Comparison of ENCODE assay signal across 8 mouse cellular contexts in the genomic region with DNA sequence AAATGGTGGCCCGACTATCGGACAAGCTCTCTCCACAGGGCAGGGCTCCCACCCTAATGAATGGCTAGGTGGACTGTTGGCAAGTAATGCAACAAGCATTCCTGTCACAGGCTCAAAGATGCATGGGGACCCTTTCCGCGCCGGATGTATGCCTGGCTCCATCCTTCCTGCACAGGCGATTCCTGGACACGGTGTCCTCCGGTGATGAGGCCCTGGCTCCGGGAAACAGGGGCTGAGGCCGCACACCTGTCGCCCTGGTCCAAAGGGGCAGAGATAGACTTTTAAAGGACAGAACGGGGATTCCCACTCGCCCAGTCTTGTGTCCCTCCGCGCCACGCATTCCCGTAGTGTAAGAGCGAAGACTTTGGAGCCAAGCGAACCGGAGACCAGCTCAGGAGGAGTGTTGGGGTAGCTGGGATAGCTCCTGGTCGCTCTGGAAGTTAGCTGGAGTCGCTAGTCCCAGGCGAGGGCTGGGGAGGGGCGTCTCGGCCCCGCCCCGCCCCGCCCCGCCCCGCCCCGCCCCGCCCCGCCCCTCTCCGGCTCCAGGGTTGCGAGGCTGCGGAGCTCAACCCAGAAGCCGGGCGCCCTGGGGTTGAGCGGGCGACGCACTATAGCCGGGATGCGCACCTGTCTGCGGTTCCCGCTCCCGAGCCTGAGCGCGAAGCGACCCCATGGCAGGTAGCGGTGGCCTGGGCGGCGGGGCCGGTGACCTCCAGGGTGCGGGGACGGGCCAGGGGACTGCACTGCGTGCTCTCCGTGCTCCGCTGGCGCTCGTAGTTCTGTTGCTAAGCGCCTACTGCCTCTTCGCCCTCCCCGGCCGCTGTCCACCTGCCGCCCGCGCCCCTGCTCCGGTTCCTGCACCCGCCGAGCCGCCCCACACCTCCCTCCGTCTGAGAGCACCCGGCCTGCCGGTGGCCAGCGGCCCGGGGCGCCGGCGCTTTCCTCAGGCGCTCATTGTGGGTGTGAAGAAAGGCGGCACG. TPM values are rescaled to one million over a fixed set of nuclear protein-coding genes. Genes with fewer than 3 reads are reported as not detected.
DNase-seq lines count a peak whose midpoint lies in the region; ATAC-seq and TF ChIP-seq lines count a peak whose summit lies in the region.

Hs3st6 (plus strand) TSS at position 574 of the 980 bp plus-strand sequence.

- H3K4me2 ChIP-seq in heart, embryonic 15.5 days = peak within 1 kb of the TSS; percentile 98
- peak within 1 kb of the TSS; percentile 75 for H3K4me2 ChIP-seq in liver, embryonic 12.5 days

- H3K27ac ChIP-seq in heart, embryonic 15.5 days = no peak within 1 kb of the TSS
- peak within 1 kb of the TSS; percentile 57 for H3K27ac ChIP-seq in hindbrain, embryonic 10.5 days
- no peak within 1 kb of the TSS for H3K27ac ChIP-seq in liver, embryonic 12.5 days
- no peak within 1 kb of the TSS for H3K27ac ChIP-seq in small intestine, adult 2 months (ENCODE audit: insufficient read depth, low read depth, low read length)

- H3K4me1 ChIP-seq in heart, embryonic 15.5 days (replicated peaks) = peaks cover 20% of the 10 kb centered on the region
- H3K4me1 ChIP-seq in hindbrain, embryonic 10.5 days (replicated peaks) = peaks cover 23% of the 10 kb centered on the region
- peaks cover 16% of the 10 kb centered on the region for H3K4me1 ChIP-seq in liver, embryonic 12.5 days
- H3K4me1 ChIP-seq in small intestine, adult 2 months (ENCODE audit: control insufficient read depth, insufficient read depth, insufficient read length, low read length) = peaks cover 7% of the 10 kb centered on the region

- no peak for TF ChIP-seq POLR2A in small intestine, adult 2 months (IDR thresholded peaks at IDR 0.05; ENCODE audit: low read depth, low read length)

- H3K27me3 ChIP-seq in heart, embryonic 15.5 days = peaks cover 61% of the 10 kb centered on the region
- H3K27me3 ChIP-seq in hindbrain, embryonic 10.5 days (ENCODE audit: insufficient read depth, poor library complexity, severe bottlenecking) = peaks cover 89% of the 10 kb centered on the region
- peaks cover 93% of the 10 kb centered on the region for H3K27me3 ChIP-seq in liver, embryonic 12.5 days (replicated peaks)
- peaks cover 44% of the 10 kb centered on the region for H3K27me3 ChIP-seq in small intestine, adult 2 months (ENCODE audit: control insufficient read depth, insufficient read depth, low read length)

- H3K36me3 ChIP-seq in heart, embryonic 15.5 days = no peaks in the 10 kb centered on the region
- no peaks in the 10 kb centered on the region for H3K36me3 ChIP-seq in hindbrain, embryonic 10.5 days
- H3K36me3 ChIP-seq in liver, embryonic 12.5 days = no peaks in the 10 kb centered on the region
- H3K36me3 ChIP-seq in small intestine, adult 2 months (ENCODE audit: control insufficient read depth, insufficient read depth, low read length) = no peaks in the 10 kb centered on the region

- TF ChIP-seq CTCF in small intestine, adult 2 months (IDR thresholded peaks at IDR 0.05; ENCODE audit: extremely low read depth, insufficient read length, insufficient replicate concordance, low read depth, low read length) = no peak

- WGBS in heart, embryonic 15.5 days = 2% methylated on average over 45 of the region's 82 CpGs
- WGBS in hindbrain, embryonic 10.5 days = under 1% methylated on average over 81 of the region's 82 CpGs
- 1% methylated on average over 75 of the region's 82 CpGs for WGBS in liver, embryonic 12.5 days (ENCODE audit: insufficient replicate concordance)
- WGBS in small intestine, adult 2 months = under 1% methylated on average over 77 of the region's 82 CpGs

- H3K9me3 ChIP-seq in heart, embryonic 15.5 days (replicated peaks) = no peaks in the 10 kb centered on the region
- no peaks in the 10 kb centered on the region for H3K9me3 ChIP-seq in hindbrain, embryonic 10.5 days
- H3K9me3 ChIP-seq in liver, embryonic 12.5 days (replicated peaks) = no peaks in the 10 kb centered on the region

- H3K9ac ChIP-seq in heart, embryonic 15.5 days = peak within 1 kb of the TSS; percentile 47
- H3K9ac ChIP-seq in liver, embryonic 12.5 days = 0 out of 2 replicates have a peak within 1 kb of the TSS, but pooled peaks have one; percentile 23

- H3K4me3 ChIP-seq in heart, embryonic 15.5 days = peak within 1 kb of the TSS; percentile 61
- peak within 1 kb of the TSS; percentile 61 for H3K4me3 ChIP-seq in hindbrain, embryonic 10.5 days
- peak within 1 kb of the TSS; percentile 50 for H3K4me3 ChIP-seq in liver, embryonic 12.5 days
- H3K4me3 ChIP-seq in small intestine, adult 2 months (ENCODE audit: low read depth, low read length) = peak within 1 kb of the TSS; percentile 65

- DNase-seq in heart, adult 8-10 months (ENCODE audit: low spot score) = no peak
- peak; percentile 53 for DNase-seq in adrenal gland, postnatal 10 days
- peak; percentile 72 for DNase-seq in hindbrain, embryonic 10.5 days (ENCODE audit: low spot score)
- DNase-seq in adipocyte (ENCODE audit: low spot score) = no peak
- DNase-seq in urinary bladder, postnatal 10 days (ENCODE audit: low spot score) = no peak

- ATAC-seq in heart, embryonic 15.5 days (replicated peaks; ENCODE audit: insufficient number of reproducible peaks, insufficient read depth, low FRiP score, low read depth) = peak; percentile 83
- peak; percentile 74 for ATAC-seq in liver, embryonic 12.5 days

RNA-seq across cellular contexts. Expression of gene Hs3st6, which starts in this region (rescaled TPM):
- 0.33 and 0.37 TPM in 2 replicates for polyA plus RNA-seq in heart, embryonic 15.5 days (2015; fragmentation: Nextera tagmentation; extraction: Ambion mirVana)
- total RNA-seq in heart, adult 8-10 months (2022) = not detected
- total RNA-seq in adrenal gland, postnatal 10 days (2021) = 1 to 10 TPM; 1.6 to 2.0 TPM
- 1.5 and 2.0 TPM in 2 replicates for polyA plus RNA-seq in hindbrain, embryonic 10.5 days (2016; fragmentation: Nextera tagmentation; extraction: Ambion mirVana)
- not detected in 2 replicates for polyA plus RNA-seq in liver, embryonic 12.5 days (2016; fragmentation: Nextera tagmentation; extraction: Ambion mirVana)
- 1.7 and 2.8 TPM in 2 replicates for polyA plus RNA-seq in small intestine, adult 2 months (2012; rRNA removed)

Comparison
In these comparisons a context has a peak if more than half of its experiments do, and no peak if none do; other contexts are left out.
1. Peak in ATAC-seq, H3K4me3 ChIP-seq, H3K9ac ChIP-seq and H3K4me2 ChIP-seq in heart, embryonic 15.5 days; RNA of the gene not detected or under 1 TPM.
2. Peak in ATAC-seq, H3K4me3 ChIP-seq, H3K9ac ChIP-seq and H3K4me2 ChIP-seq in liver, embryonic 12.5 days; RNA of the gene not detected or under 1 TPM.
3. DNase-seq: peak in adrenal gland, postnatal 10 days (single experiment) and hindbrain, embryonic 10.5 days (single experiment); none in heart, adult 8-10 months (single experiment), adipocyte (single experiment) and urinary bladder, postnatal 10 days (single experiment).
4. Peak in every context shown above with its lines, with median percentiles within 50 percentile points of each other: H3K4me3 ChIP-seq.